Mouse (Mus musculus) liver, adult (tissue): ENCODE measurements at regions not wholly inside any gene's neighbourhood (a gene's known extent, or its start where the extent isn't known, plus 50 kb on each side); places are given as distances from the start of the nearest gene placed in this dataset.

ENCODE experiments used
- GATA4 ChIP-seq: IDR thresholded peaks from 2 replicates; pipeline ENCODE4 v1.6.1; 2014; ENCODE audit warnings: mild to moderate bottlenecking, low read length; ENCODE audit not compliant: insufficient replicate concordance

DNA sequence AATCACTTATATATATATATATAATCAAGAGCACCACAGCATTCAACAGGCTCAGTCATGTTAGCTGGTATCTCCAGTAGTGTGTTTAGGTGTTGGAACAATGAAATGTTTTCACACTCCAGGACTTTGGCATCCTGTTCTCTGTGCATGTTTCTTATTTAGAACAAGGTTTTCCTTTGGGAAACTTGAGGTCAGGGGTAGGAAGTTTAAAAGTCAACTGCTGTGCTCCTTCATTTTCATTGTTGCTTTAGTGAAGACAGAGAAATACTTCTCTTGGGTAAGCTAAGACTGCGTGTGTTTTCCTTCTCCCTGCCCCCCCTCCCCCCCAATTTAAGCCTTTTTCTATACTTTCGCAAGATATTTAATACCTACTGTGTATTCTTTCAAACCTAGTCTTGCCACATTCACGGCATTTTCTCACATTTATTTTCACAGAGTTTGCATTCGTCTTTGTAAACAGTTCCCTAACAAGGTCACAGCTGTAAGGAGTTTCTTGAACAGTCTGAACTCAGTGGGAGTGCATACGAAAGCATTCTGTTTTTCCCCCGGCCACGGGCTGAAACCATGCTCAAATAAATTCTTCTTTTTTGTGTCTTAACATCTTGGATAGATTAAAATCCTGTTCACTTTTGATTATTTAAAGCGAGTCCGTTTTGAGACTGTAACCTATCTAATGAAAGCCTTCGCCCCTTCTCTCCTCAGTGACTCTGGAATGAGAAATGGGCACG lies 279.2 kb downstream of the Col12a1 start:
- TF ChIP-seq GATA4: no peak

DNA sequence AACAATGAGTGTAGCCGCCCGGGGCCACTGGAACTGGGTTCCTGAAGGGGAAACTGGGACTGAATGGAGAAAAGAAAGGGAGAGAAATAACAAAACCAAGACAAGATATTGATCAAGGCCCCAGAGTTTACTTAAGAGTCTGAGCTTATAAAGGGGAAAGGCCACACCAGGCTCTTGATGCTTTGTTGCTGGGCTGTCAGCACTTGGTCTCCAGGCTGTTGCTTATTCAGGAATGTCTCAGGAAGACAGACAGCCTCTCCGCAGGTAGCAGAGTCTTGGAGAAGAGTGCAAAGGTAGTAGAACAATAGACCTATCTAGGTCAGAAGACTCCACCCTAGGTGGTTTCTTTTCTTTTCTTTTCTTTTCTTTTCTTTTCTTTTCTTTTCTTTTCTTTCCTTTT lies 263.4 kb downstream of the Col12a1 start:
- no peak for TF ChIP-seq GATA4

DNA sequence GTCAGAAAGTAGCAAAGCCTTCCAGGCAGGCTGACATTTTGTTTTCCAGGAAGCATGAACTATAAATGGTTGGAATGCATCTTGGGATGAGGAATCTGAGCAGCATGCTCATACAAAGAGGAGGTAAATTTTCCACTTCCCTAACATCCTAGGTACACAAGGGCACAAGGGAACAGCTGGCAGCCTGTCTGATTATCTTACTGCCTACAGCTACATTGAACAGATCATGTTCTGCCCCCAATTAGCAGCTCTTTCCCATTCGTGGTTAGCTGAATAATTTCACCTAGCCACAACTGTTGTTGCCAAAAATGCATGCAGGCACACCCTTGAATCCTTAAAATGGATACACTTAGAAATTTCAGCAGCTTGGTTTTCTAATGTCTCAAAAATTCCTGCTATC lies 239.5 kb downstream of the Col12a1 start:
- TF ChIP-seq GATA4: no peak

DNA sequence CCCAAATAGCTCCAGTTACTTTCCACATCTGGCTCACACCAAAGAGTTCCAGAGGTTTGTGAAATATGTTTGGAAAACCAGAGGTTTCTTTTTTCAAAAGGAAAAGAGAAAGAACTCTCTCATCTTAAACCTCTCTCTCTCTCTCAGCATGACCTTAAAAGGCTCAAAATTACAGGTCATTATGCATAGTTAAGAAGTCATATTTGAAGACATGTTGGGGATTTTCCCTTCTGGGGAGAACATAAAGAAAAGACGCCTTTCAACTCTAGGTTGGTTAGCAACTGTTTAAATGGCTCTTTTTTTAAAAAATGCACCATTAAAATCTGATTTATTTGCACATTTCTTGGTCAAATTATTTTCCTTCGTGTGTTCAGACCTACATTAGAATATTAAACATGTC lies 218.4 kb downstream of the Col12a1 start:
- TF ChIP-seq GATA4: no peak

DNA sequence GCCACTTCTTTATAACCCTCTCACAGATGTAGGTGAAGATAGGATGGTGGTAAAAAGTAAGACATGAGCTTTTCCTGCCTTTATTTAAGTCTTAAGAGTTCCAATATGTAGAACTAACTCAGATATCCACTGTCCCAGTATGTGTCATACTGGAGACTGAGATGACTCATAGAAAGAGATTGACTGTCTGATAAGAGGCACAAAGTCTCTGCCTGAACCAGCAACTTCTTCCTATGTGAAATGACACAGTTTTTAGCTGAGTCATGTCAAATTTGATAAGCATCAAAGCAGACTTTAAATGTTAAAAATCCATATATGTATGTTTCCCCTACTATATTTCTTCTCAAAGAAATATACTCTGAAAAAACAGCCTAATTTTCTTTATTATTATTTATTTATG lies 216.6 kb downstream of the Col12a1 start:
- TF ChIP-seq GATA4: no peak

DNA sequence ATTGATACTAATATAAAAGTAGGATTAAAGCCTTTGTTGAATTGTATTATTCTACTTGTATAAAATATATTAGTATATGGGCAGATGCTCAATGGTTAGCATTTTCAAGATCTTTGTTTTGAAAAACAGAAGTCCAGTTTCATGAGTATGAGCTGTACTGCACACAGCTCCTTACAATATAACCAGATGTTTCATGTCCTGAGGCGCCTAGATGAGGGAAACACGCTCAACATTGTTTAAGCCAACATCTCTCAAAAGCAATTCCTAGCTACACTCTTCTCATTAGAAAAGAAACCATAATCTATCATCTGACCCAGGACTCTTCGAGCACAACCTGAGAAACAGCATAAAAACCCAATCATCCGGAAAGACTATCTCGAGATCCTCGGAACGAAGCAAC lies 202.2 kb downstream of the Col12a1 start:
- no peak for TF ChIP-seq GATA4

DNA sequence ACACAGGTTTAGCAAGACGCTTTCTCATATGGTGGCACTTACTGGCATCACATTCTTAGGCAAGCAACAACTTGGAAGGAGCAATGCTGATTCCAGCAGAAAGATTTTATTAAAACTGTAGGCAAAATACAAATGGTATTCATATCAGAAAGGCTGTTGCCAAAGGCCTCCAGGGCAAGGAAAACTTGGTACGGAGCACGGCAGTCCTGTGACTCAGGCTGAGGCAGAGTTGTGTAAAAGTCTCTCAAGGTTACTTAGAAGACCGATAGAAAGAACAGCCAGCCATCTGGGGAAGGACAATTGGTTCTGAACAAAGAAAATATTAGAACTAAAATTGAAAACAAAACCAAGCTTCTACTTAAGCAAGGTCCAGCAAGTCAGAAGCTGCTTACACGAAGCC lies 201.2 kb downstream of the Col12a1 start:
- TF ChIP-seq GATA4: no peak

DNA sequence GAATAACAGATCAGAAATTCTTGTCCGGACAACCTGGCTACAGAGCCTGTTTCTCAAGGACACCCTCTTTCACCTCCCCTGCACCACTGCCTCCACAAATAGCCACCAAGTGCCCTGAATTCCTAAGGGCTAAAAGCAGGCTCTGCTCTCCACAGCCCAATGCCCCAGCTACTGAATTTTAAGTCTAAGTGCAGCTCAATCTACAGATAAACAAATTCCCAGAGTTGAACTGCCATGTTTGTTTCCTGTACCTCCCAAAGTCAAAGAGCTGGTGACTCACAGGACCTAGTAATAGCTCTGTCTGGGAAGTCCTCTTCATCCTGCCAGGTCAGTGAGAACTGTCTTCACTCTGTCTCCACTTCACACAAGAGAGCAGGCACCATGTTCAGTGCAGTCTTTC lies 200.0 kb downstream of the Col12a1 start:
- no peak for TF ChIP-seq GATA4

DNA sequence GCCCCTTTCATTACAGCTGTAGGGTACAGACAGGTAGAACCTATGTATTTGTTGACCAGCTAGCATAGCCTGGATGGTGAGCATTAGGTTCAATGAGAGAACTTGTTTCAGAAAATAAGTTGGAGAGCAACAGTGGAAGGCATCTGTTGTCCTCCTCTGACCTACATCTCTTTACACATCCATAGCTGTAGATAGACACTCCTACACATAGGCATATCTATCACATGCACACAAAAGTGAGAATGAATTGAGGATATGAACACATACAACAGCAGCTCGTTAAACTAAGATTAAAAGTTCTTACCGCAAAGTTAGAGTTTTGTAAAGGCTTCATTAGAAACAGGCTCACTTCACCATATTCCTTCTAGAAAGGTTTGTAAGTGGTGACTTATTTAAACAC lies 198.1 kb downstream of the Col12a1 start:
- TF ChIP-seq GATA4: no peak

DNA sequence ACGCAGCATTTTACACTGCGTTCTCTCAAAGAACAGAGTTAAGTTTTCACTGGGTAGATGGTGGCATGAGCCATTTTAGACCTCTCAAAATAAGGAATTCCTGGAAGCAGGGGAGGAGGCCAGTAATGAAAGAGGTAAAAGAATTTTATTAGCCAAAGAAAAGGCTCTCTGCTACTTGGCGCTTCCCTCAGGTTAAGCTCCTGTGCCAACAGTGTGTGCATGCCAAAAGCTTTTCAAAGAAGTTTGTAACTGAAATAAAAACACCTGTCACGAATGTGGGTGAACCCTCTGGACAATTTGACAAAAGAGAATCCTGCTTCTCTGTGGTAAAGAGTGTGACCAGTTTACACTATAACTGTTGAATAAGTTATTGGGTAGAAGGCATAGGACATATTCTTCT lies 195.6 kb downstream of the Col12a1 start:
- TF ChIP-seq GATA4: no peak

DNA sequence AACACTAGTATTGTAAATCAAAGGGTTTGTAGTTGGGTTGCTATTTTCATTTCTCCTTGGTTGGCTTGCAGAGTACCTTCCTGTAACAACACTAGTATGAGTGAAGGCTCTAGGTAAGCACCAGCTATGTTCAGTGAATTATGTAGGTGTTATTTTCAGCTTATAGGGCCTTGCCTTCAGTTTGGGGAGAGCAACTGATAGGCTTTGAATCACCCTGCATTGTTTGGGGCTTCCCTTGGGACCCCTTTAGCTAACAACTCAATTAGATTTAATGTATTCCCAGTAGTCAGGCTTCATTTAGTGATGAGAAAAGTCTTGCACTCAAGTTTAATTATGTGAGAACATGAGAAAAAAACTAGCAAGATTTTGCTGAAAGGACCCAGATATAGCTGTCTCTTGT lies 193.6 kb downstream of the Col12a1 start:
- TF ChIP-seq GATA4: no peak

DNA sequence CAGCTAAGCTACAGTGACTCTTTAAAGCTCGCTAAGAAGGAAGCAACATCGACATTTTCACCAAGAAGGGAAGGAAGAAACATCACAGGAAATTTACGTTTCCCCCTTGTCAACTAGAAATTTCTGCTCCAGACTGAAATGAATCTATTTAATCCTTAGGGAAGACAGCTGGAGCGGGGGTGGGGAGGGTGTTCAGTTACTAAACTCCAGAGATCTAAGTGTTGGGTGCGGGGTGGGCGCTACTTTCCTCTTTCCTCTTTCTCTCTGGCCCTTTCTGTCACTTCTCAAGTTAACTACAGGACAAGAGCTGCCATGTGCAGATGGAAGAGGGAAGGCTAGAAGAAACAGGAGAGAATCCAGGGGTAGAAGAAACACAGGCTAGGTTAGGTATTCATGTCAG lies 192.2 kb downstream of the Col12a1 start:
- TF ChIP-seq GATA4: no peak

DNA sequence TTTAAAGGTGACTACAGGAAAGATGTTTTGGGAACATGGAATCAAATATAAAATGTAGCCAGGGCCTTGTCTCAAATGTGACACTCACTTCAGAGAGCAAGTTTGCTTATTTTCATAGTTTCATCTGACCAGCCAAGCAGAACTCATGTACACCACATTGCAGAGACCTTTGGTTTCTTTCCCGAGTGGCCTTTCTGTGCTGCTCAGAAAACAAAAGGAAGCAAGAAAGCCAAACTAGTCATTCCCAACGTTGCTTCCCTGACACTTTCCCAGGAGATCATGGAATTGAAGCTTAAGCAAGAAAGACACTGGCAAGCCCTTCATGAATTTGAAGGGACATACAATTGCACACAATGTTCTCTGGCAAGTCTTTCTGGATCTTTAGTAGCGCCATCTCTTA lies 191.3 kb downstream of the Col12a1 start:
- no peak for TF ChIP-seq GATA4
